Mouse (Mus musculus): ENCODE measurements around the gene Nol12. TPM values are rescaled to one million over a fixed set of nuclear protein-coding genes. Genes with fewer than 3 reads are reported as not detected.
A peak's percentile ranks its signal among the peaks of the same experiment; 100 is the strongest.

The Nol12 gene
- polyA plus RNA-seq, 1 experiment from 2014 or later: 45.6 TPM

- ATAC-seq (ENCODE audit: low read depth) (peak; percentile 89), DNase-seq (peak; percentile 89)
- Histone ChIP-seq H3K4me3 (replicated peaks) (peak overlapping the region; percentile 95), H3K27ac (peak overlapping the region; percentile 98), H3K9me3 (replicated peaks) (no peaks in the 10 kb centered on the region), H3K36me3 (peaks cover 7% of the 10 kb centered on the region; the same call in 1 of the 2 replicates), H3K27me3 (no peaks in the 10 kb centered on the region), H3K9ac (peak overlapping the region; percentile 97), H3K4me2 (peak overlapping the region; percentile 96), H3K4me1 (replicated peaks) (peaks cover 65% of the 10 kb centered on the region)
- under 1% methylated on average over 64 of the region's 67 CpGs for WGBS (ENCODE audit: insufficient replicate concordance)
Observed at GRCm38 (mm10) chr15:78982658-78983435, 48.1 kb downstream of the Nol12 start.

DNA sequence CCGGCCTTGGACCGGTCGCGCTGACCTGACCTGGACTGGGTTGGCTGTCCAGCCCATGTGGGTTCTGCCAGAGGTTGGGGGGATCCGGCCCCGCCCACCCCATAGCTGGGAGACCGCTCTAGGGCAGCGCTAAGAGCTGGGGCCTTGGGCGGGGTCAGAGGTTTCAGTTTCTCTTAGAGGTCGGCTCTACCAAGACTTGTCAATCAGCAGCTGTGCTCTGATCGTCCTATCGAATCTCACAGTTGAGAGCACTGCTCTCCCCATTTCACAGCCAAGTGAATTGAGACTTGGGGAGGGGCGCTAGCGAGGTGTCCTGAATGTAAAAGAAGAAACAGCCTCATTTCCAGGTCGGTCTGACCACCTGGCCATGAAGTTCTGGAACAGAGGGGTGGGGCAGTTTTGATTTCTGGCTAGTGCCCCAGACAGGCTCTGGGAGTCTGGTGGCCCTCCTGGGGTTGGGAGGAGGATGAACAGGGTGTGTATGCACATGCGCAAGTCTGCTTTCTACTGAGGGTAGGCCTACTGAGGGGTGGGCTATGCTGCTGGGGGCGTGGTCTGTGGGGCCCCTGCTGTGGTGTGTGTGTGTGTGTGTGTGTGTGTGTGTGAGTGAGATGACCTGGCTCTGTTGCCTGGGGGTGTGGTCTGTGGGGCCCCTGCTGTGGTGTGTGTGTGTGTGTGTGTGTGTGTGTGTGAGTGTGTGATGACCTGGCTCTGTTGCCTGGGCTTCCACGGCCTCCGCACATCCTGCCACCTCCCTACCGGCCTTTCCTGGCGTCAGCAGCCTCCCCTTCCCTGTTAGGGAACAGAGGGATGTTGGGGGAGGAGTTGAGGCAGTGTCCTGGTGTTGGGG, 48.9 kb downstream of the Nol12 start:
- Histone ChIP-seq H3K27ac (peak overlapping the region; percentile 98), H3K4me1 (replicated peaks) (peaks cover 58% of the 10 kb centered on the region), H3K36me3 (peaks cover 15% of the 10 kb centered on the region), H3K4me3 (replicated peaks) (peak overlapping the region; percentile 95), H3K9me3 (replicated peaks) (no peaks in the 10 kb centered on the region), H3K4me2 (peak overlapping the region; percentile 96), H3K9ac (peak overlapping the region; percentile 97), H3K27me3 (no peaks in the 10 kb centered on the region)
- ATAC-seq (ENCODE audit: low read depth): peak; percentile 66
- WGBS (ENCODE audit: insufficient replicate concordance): 1% methylated on average over 21 of the region's 21 CpGs
- DNase-seq: peak; percentile 73

DNA sequence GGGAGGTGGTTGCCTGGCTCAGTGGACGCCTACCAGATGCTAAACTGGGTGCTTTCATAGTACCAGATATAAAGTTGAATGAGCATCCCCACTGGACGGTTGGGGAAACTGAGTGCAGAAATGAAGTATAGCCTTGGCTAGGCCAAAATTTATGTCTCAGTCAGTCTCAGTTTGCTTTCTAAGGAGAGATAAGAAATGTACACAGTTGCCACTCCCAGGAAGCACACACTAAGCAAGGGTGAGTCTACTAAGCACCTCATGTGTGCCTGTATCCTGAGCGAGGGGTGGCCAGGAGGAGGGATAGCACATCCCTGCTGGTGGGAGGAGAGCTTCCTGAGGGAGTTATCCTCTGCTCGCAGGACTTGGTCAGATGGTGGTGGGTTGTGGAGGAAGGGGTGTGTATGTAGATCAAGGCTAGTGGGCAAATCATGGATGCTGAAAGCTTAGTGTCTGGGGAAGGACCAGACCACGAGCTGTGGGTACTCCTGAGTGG, 49.6 kb downstream of the Nol12 start:
- H3K9ac ChIP-seq: peak overlapping the region; percentile 97
- 22% methylated on average over 5 of the region's 5 CpGs for WGBS (ENCODE audit: insufficient replicate concordance)
- ATAC-seq (ENCODE audit: low read depth): no peak
- H3K4me3 ChIP-seq (replicated peaks): peak overlapping the region; percentile 95
- no peaks in the 10 kb centered on the region for H3K27me3 ChIP-seq
- no peaks in the 10 kb centered on the region for H3K9me3 ChIP-seq (replicated peaks)
- H3K36me3 ChIP-seq: peaks cover 21% of the 10 kb centered on the region
- no peak for DNase-seq
- H3K4me1 ChIP-seq (replicated peaks): peaks cover 52% of the 10 kb centered on the region
- peak overlapping the region; percentile 98 for H3K27ac ChIP-seq
- peak overlapping the region; percentile 96 for H3K4me2 ChIP-seq

DNA sequence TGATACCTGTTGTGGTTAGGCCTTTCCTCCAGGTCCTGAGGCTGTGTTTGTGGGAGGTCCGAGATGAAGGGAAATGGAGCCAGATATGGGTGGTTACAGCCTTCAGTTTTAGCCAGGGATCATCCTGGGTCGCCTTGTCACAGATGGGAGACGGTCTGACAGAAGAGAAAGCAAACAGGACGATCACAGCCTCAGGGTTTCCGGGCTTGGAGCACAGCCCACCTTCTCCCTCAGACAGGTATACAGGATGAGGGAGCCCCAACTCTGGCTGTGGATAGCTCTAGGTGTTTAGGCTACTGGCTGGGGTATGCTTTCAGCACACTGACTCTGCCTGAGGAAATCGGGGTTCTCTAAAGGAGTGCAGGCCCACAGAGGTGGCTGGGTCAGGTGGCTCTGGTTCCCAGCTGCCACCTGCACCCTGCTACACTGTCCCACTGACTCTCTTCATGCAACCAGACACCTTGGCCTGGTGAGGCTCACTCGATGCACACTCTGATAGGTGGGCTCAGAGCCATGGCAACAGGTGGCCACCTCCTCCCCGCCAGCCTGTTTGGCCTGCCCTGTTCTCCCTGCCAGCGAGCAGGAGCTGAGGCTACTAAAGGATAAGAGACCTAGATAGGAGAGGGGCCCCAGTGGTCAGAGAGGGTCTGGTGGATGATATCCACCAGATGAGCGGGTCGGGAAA, 51.9 kb downstream of the Nol12 start:
- Histone ChIP-seq H3K36me3 (peaks cover 45% of the 10 kb centered on the region), H3K9ac (no peak overlapping the region), H3K27ac (no peak overlapping the region), H3K4me3 (replicated peaks) (no peak overlapping the region), H3K4me2 (no peak overlapping the region), H3K4me1 (replicated peaks) (peaks cover 47% of the 10 kb centered on the region), H3K9me3 (replicated peaks) (no peaks in the 10 kb centered on the region), H3K27me3 (no peaks in the 10 kb centered on the region)
- DNase-seq (no peak), ATAC-seq (ENCODE audit: low read depth) (no peak)
- WGBS (ENCODE audit: insufficient replicate concordance): 57% methylated on average over 11 of the region's 11 CpGs

GRCm38 (mm10) chr15:78988499-78988971, 53.8 kb downstream of the Nol12 start:
- 86% methylated on average over 14 of the region's 14 CpGs for WGBS (ENCODE audit: insufficient replicate concordance)
- peaks cover 37% of the 10 kb centered on the region for H3K4me1 ChIP-seq (replicated peaks)
- no peak overlapping the region for H3K9ac ChIP-seq
- no peaks in the 10 kb centered on the region for H3K27me3 ChIP-seq
- no peak for ATAC-seq (ENCODE audit: low read depth)
- H3K36me3 ChIP-seq: peaks cover 63% of the 10 kb centered on the region
- H3K4me2 ChIP-seq: no peak overlapping the region
- no peak overlapping the region for H3K27ac ChIP-seq
- H3K9me3 ChIP-seq (replicated peaks): no peaks in the 10 kb centered on the region
- H3K4me3 ChIP-seq (replicated peaks): no peak overlapping the region
- no peak for DNase-seq

- H3K9ac ChIP-seq: no peak overlapping the region
Observed at GRCm38 (mm10) chr15:78989152-78990092, 54.7 kb downstream of the Nol12 start.

GRCm38 (mm10) chr15:78990093-78990463, 55.3 kb downstream of the Nol12 start:
- Histone ChIP-seq H3K27ac (no peak overlapping the region), H3K27me3 (no peaks in the 10 kb centered on the region), H3K36me3 (peaks cover 77% of the 10 kb centered on the region), H3K9ac (no peak overlapping the region), H3K4me2 (no peak overlapping the region), H3K4me1 (replicated peaks) (peaks cover 21% of the 10 kb centered on the region), H3K9me3 (replicated peaks) (no peaks in the 10 kb centered on the region), H3K4me3 (replicated peaks) (no peak overlapping the region)
- 84% methylated on average over 9 of the region's 9 CpGs for WGBS (ENCODE audit: insufficient replicate concordance)
- no peak for DNase-seq
- ATAC-seq (ENCODE audit: low read depth): no peak

More at GRCm38 (mm10) chr15:78989152-78990092, 54.7 kb downstream of the Nol12 start:
- no peak overlapping the region for H3K27ac ChIP-seq
- H3K27me3 ChIP-seq: no peaks in the 10 kb centered on the region
- no peaks in the 10 kb centered on the region for H3K9me3 ChIP-seq (replicated peaks)
- 85% methylated on average over 14 of the region's 14 CpGs for WGBS (ENCODE audit: insufficient replicate concordance)
- no peak overlapping the region for H3K4me3 ChIP-seq (replicated peaks)
- peaks cover 72% of the 10 kb centered on the region for H3K36me3 ChIP-seq
- no peak for DNase-seq
- no peak for ATAC-seq (ENCODE audit: low read depth)
- H3K4me2 ChIP-seq: no peak overlapping the region
- H3K4me1 ChIP-seq (replicated peaks): peaks cover 28% of the 10 kb centered on the region

GRCm38 (mm10) chr15:78990970-78991525, 56.3 kb downstream of the Nol12 start:
- Histone ChIP-seq H3K36me3 (peaks cover 84% of the 10 kb centered on the region), H3K4me2 (no peak overlapping the region), H3K9ac (no peak overlapping the region), H3K4me3 (replicated peaks) (no peak overlapping the region), H3K27me3 (no peaks in the 10 kb centered on the region), H3K4me1 (replicated peaks) (peaks cover 18% of the 10 kb centered on the region), H3K9me3 (replicated peaks) (no peaks in the 10 kb centered on the region), H3K27ac (no peak overlapping the region)
- ATAC-seq (ENCODE audit: low read depth): no peak
- no peak for DNase-seq
- WGBS (ENCODE audit: insufficient replicate concordance): 91% methylated on average over 25 of the region's 25 CpGs

GRCm38 (mm10) chr15:78992235-78992634, 57.5 kb downstream of the Nol12 start:
- no peak overlapping the region for H3K9ac ChIP-seq
- no peaks in the 10 kb centered on the region for H3K9me3 ChIP-seq (replicated peaks)
- 85% methylated on average over 7 of the region's 7 CpGs for WGBS (ENCODE audit: insufficient replicate concordance)
- H3K27me3 ChIP-seq: no peaks in the 10 kb centered on the region
- no peak overlapping the region for H3K4me2 ChIP-seq
- no peak for ATAC-seq (ENCODE audit: low read depth)
- peaks cover 86% of the 10 kb centered on the region for H3K36me3 ChIP-seq
- no peak for DNase-seq
- peaks cover 15% of the 10 kb centered on the region for H3K4me1 ChIP-seq (replicated peaks)
- H3K4me3 ChIP-seq (replicated peaks): no peak overlapping the region
- H3K27ac ChIP-seq: no peak overlapping the region

- Histone ChIP-seq H3K4me1 (replicated peaks) (peaks cover 15% of the 10 kb centered on the region), H3K27ac (no peak overlapping the region), H3K36me3 (peaks cover 84% of the 10 kb centered on the region), H3K4me3 (replicated peaks) (no peak overlapping the region), H3K9me3 (replicated peaks) (no peaks in the 10 kb centered on the region), H3K4me2 (no peak overlapping the region), H3K9ac (no peak overlapping the region), H3K27me3 (no peaks in the 10 kb centered on the region)
- WGBS (ENCODE audit: insufficient replicate concordance): 95% methylated on average over 24 of the region's 24 CpGs
- no peak for ATAC-seq (ENCODE audit: low read depth)
- no peak for DNase-seq
Observed at GRCm38 (mm10) chr15:78992925-78993324, 58.2 kb downstream of the Nol12 start.
